In genomic region chr8:103072079-103072635, GRCm38 (mm10) we compare ENCODE assay signal across 22 mouse cellular contexts.
DNase-seq lines count a peak whose midpoint lies in the region; ATAC-seq lines count a peak whose summit lies in the region.
"Had no signal": no experiment of that assay in that cellular context is flagged by ENCODE, and none has a peak within 500 bp of the region (broad histone marks: within the 10 kb centered on the region; RNA-seq: fewer than 3 reads in every experiment).

No protein-coding gene starts in this region.

- intact Hi-C loops in heart, postnatal 36 days (cut with DNase I): no loop called here
- intact Hi-C loops in gastrocnemius, postnatal 36 days (cut with DNase I): no loop called here

- H3K4me3 ChIP-seq in neural tube, embryonic 12.5 days: no peak overlapping the region
- H3K4me3 ChIP-seq in neural tube, embryonic 15.5 days (replicated peaks): no peak overlapping the region
- no peak overlapping the region for H3K4me3 ChIP-seq in forebrain, embryonic 13.5 days
- H3K4me3 ChIP-seq in midbrain, embryonic 12.5 days: no peak overlapping the region
- H3K4me3 ChIP-seq: heart, adult 2 months; heart, embryonic 15.5 days; kidney, embryonic 15.5 days; limb, embryonic 12.5 days; liver, embryonic 13.5 days; lung, embryonic 15.5 days; stomach, embryonic 15.5 days had no signal

- ATAC-seq in neural tube, embryonic 12.5 days (ENCODE audit: low FRiP score, low read depth): 0 out of 2 replicates have a peak, but pooled peaks have one; percentile 44
- no peak for ATAC-seq in neural tube, embryonic 15.5 days (ENCODE audit: low FRiP score)
- ATAC-seq in forebrain, embryonic 13.5 days: peak; percentile 78
- peak; percentile 76 for ATAC-seq in midbrain, embryonic 12.5 days (ENCODE audit: low FRiP score, low read depth)
- ATAC-seq: intestine, embryonic 16.5 days had no signal

- no peak for DNase-seq in heart, postnatal 36 days
- no peak for DNase-seq in gastrocnemius, postnatal 36 days
- no peak for DNase-seq in gastrocnemius, adult 8-10 months (ENCODE audit: low spot score in 2 of 2)
- DNase-seq: adrenal gland, adult 2 months; cerebellum, adult 9-11 months; gastrocnemius, postnatal 10 days; heart, adult 2 months; liver, embryonic 13.5 days; lung, postnatal 4 days; right cerebral cortex, postnatal 14 days; thymus, adult 18-20 months; thymus, postnatal 4 days had no signal

- H3K4me1 ChIP-seq in neural tube, embryonic 12.5 days: no peaks in the 10 kb centered on the region; the same call in 1 of the 2 replicates
- no peaks in the 10 kb centered on the region for H3K4me1 ChIP-seq in neural tube, embryonic 15.5 days
- H3K4me1 ChIP-seq in forebrain, embryonic 13.5 days: peaks cover 11% of the 10 kb centered on the region; the same call in 1 of the 2 replicates
- H3K4me1 ChIP-seq in midbrain, embryonic 12.5 days: peaks cover 11% of the 10 kb centered on the region; the same call in 1 of the 2 replicates
- H3K4me1 ChIP-seq: heart, embryonic 15.5 days; kidney, embryonic 15.5 days; limb, embryonic 12.5 days; liver, embryonic 13.5 days; lung, embryonic 15.5 days; stomach, embryonic 15.5 days had no signal

- H3K9ac ChIP-seq in neural tube, embryonic 12.5 days: no peak overlapping the region
- no peak overlapping the region for H3K9ac ChIP-seq in neural tube, embryonic 15.5 days (replicated peaks)
- no peak overlapping the region for H3K9ac ChIP-seq in forebrain, embryonic 13.5 days
- H3K9ac ChIP-seq in midbrain, embryonic 12.5 days (replicated peaks): no peak overlapping the region
- H3K9ac ChIP-seq: heart, embryonic 15.5 days; kidney, embryonic 15.5 days; limb, embryonic 12.5 days; liver, embryonic 13.5 days; lung, embryonic 15.5 days; stomach, embryonic 15.5 days had no signal

- no peak overlapping the region for H3K4me2 ChIP-seq in neural tube, embryonic 12.5 days (replicated peaks)
- H3K4me2 ChIP-seq in neural tube, embryonic 15.5 days: no peak overlapping the region
- no peak overlapping the region for H3K4me2 ChIP-seq in forebrain, embryonic 13.5 days
- H3K4me2 ChIP-seq in midbrain, embryonic 12.5 days (replicated peaks): 0 out of 2 replicates have a peak overlapping the region, but pooled peaks have one; percentile 3
- H3K4me2 ChIP-seq: heart, embryonic 15.5 days; kidney, embryonic 15.5 days; limb, embryonic 12.5 days; liver, embryonic 13.5 days; lung, embryonic 15.5 days; stomach, embryonic 15.5 days had no signal

- H3K36me3 ChIP-seq in neural tube, embryonic 12.5 days: no peaks in the 10 kb centered on the region
- no peaks in the 10 kb centered on the region for H3K36me3 ChIP-seq in neural tube, embryonic 15.5 days
- H3K36me3 ChIP-seq in forebrain, embryonic 13.5 days (ENCODE audit: poor library complexity, severe bottlenecking): no peaks in the 10 kb centered on the region
- no peaks in the 10 kb centered on the region for H3K36me3 ChIP-seq in midbrain, embryonic 12.5 days
- H3K36me3 ChIP-seq: heart, embryonic 15.5 days; kidney, embryonic 15.5 days; limb, embryonic 12.5 days; liver, embryonic 13.5 days; lung, embryonic 15.5 days; stomach, embryonic 15.5 days had no signal

- no peak overlapping the region for H3K27ac ChIP-seq in neural tube, embryonic 12.5 days
- no peak overlapping the region for H3K27ac ChIP-seq in neural tube, embryonic 15.5 days (replicated peaks)
- peak overlapping the region; percentile 31; the same call in 1 of the 2 replicates for H3K27ac ChIP-seq in forebrain, embryonic 13.5 days
- H3K27ac ChIP-seq in midbrain, embryonic 12.5 days (replicated peaks): peak overlapping the region; percentile 71
- H3K27ac ChIP-seq: heart, adult 2 months; heart, embryonic 15.5 days; kidney, embryonic 15.5 days; limb, embryonic 12.5 days; liver, embryonic 13.5 days; lung, embryonic 15.5 days; stomach, embryonic 15.5 days had no signal

- H3K9me3 ChIP-seq in neural tube, embryonic 12.5 days: no peaks in the 10 kb centered on the region
- H3K9me3 ChIP-seq in neural tube, embryonic 15.5 days (replicated peaks): no peaks in the 10 kb centered on the region
- H3K9me3 ChIP-seq in forebrain, embryonic 13.5 days (replicated peaks): no peaks in the 10 kb centered on the region
- H3K9me3 ChIP-seq in midbrain, embryonic 12.5 days: no peaks in the 10 kb centered on the region
- H3K9me3 ChIP-seq: heart, embryonic 15.5 days; kidney, embryonic 15.5 days; limb, embryonic 12.5 days; liver, embryonic 13.5 days; lung, embryonic 15.5 days; stomach, embryonic 15.5 days had no signal

- 68% methylated on average over 5 of the region's 5 CpGs for WGBS in neural tube, embryonic 12.5 days
- WGBS in neural tube, embryonic 15.5 days: 73% methylated on average over 5 of the region's 5 CpGs
- 35% methylated on average over 5 of the region's 5 CpGs for WGBS in forebrain, embryonic 13.5 days
- 44% methylated on average over 5 of the region's 5 CpGs for whole genome bisulfite sequencing in midbrain, embryonic 12.5 days

- no peaks in the 10 kb centered on the region for H3K27me3 ChIP-seq in neural tube, embryonic 12.5 days (replicated peaks)
- H3K27me3 ChIP-seq in neural tube, embryonic 15.5 days (replicated peaks): no peaks in the 10 kb centered on the region
- no peaks in the 10 kb centered on the region for H3K27me3 ChIP-seq in forebrain, embryonic 13.5 days
- no peaks in the 10 kb centered on the region; the same call in 1 of the 2 replicates for H3K27me3 ChIP-seq in midbrain, embryonic 12.5 days
- H3K27me3 ChIP-seq: heart, embryonic 15.5 days; kidney, embryonic 15.5 days; limb, embryonic 12.5 days; liver, embryonic 13.5 days; lung, embryonic 15.5 days; stomach, embryonic 15.5 days had no signal

Comparison
In these comparisons a context has a peak if more than half of its experiments do, and no peak if none do; other contexts are left out.
1. H3K27ac ChIP-seq: peak in forebrain, embryonic 13.5 days (single experiment) and midbrain, embryonic 12.5 days (single experiment); none in neural tube, embryonic 12.5 days (single experiment) and neural tube, embryonic 15.5 days (single experiment).